Mouse (Mus musculus): ENCODE measurements around the gene Coch. TPM values are rescaled to one million over a fixed set of nuclear protein-coding genes. Genes with fewer than 3 reads are reported as not detected.

Coch gene
- polyA plus RNA-seq (2015; fragmentation: Illumina TruSeq; extraction: RNeasy Lipid Tissue Mini Kit (QIAGEN cat#74804); ENCODE audit: low read depth, low replicate concordance), result 57.4 TPM

DNA sequence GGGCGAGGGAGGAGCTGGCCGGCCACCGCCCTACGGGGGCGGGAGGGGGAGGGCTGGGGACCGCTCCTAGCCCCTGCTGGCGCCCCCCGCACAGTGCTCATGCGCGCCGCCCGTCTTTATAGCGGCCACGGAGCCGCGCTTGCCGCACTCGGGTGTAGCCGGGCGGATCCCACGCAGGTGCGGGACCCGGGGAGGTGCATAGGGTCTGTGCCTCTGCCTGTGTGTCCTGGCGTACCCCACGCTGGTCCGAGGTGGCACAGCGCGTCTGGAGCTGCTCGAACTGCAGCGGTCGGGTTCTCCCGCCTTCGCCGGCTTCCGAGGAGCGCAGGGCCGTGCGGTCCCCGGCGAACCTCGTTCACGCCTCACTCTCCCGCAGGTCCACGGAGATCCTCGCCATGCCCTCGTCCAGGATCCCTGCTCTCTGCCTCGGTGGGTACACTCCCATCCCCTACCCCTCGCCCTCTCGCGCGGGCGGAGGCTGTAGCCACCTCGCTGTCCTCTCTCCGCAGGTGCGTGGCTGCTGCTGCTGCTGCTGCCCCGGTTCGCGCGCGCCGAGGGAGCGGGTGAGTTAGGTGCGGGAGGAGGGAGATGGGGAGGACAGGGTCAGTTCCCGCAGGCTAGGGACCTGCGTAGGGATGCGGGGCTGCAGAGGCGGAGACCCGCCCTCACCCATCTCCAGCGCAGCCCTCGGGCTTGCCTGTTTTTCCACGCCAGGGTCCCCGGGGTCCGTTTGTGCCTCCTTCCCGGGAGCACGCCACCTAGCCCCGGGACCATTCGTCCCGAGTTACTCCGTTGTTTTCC lies at the start of gene Coch:
TSS of gene Coch (plus strand) at position 113 of the 801 bp plus-strand sequence.

Other genes starting within 250 kb of the Coch start
- gene G2e3, start 245.3 kb upstream of the Coch start, polyA plus RNA-seq (2015; fragmentation: Illumina TruSeq; extraction: RNeasy Lipid Tissue Mini Kit (QIAGEN cat#74804); ENCODE audit: low read depth, low replicate concordance), result 6.9 TPM
- 49.0 TPM for gene Scfd1, start 215.8 kb upstream of the Coch start, polyA plus RNA-seq (2015; fragmentation: Illumina TruSeq; extraction: RNeasy Lipid Tissue Mini Kit (QIAGEN cat#74804); ENCODE audit: low read depth, low replicate concordance)
- 91.3 TPM for gene Ap4s1, start 97.7 kb downstream of the Coch start, polyA plus RNA-seq (2015; fragmentation: Illumina TruSeq; extraction: RNeasy Lipid Tissue Mini Kit (QIAGEN cat#74804); ENCODE audit: low read depth, low replicate concordance)
- gene Strn3, start 98.6 kb downstream of the Coch start, polyA plus RNA-seq (2015; fragmentation: Illumina TruSeq; extraction: RNeasy Lipid Tissue Mini Kit (QIAGEN cat#74804); ENCODE audit: low read depth, low replicate concordance), result 65.1 TPM
- 36.1 TPM for gene Hectd1, start 236.2 kb downstream of the Coch start, polyA plus RNA-seq (2015; fragmentation: Illumina TruSeq; extraction: RNeasy Lipid Tissue Mini Kit (QIAGEN cat#74804); ENCODE audit: low read depth, low replicate concordance)